Mouse (Mus musculus) CH12.LX (cell line): ENCODE measurements around the gene Vps37c.

Experiments
- CTCF ChIP-seq, 2 experiments: IDR thresholded peaks in 1 of 2; conservative IDR thresholded peaks in 1 of 2; 2 replicates each; pipeline ENCODE4 v1.5.1; 2011 to 2012; ENCODE audit warnings: low read depth in 2 of 2, low read length in 2 of 2, improper control_type of control experiment in 1 of 2, inconsistent platforms in 1 of 2, mild to moderate bottlenecking in 1 of 2, moderate library complexity in 1 of 2
- EP300 ChIP-seq: IDR thresholded peaks from 2 replicates; pipeline ENCODE4 v1.6.1; 2011; ENCODE audit warnings: low read length, improper control_type of control experiment
- MAFK ChIP-seq: IDR thresholded peaks from 2 replicates; pipeline ENCODE4 v1.6.1; 2011; ENCODE audit warnings: low read length, improper control_type of control experiment; ENCODE audit not compliant: insufficient replicate concordance
- MYC ChIP-seq: IDR thresholded peaks from 2 replicates; pipeline ENCODE4 v1.6.1; 2011; ENCODE audit warnings: low read depth, mild to moderate bottlenecking, improper control_type of control experiment, low read length
- NRF1 ChIP-seq: IDR thresholded peaks from 2 replicates; pipeline ENCODE4 v1.6.1; 2014; ENCODE audit warnings: low read depth, mild to moderate bottlenecking, inconsistent platforms, low read length, improper control_type of control experiment, moderate library complexity
- POLR2A ChIP-seq: IDR thresholded peaks from 2 replicates; pipeline ENCODE4 v1.6.1; 2011; ENCODE audit warnings: low read depth, mild to moderate bottlenecking, improper control_type of control experiment, low read length
- RCOR1 ChIP-seq: conservative IDR thresholded peaks from 2 replicates; pipeline ENCODE4 v1.6.1; 2012; ENCODE audit warnings: low read depth, mild to moderate bottlenecking, inconsistent platforms, low read length, improper control_type of control experiment
- TBP ChIP-seq: conservative IDR thresholded peaks from 2 replicates; pipeline ENCODE4 v1.6.1; 2011; ENCODE audit warnings: low read depth, low read length, improper control_type of control experiment
- USF2 ChIP-seq: conservative IDR thresholded peaks from 2 replicates; pipeline ENCODE4 v1.6.1; 2011; ENCODE audit warnings: low read depth, low read length, improper control_type of control experiment
- ZKSCAN1 ChIP-seq: IDR thresholded peaks from 2 replicates; pipeline ENCODE4 v1.6.1; 2012; ENCODE audit warnings: low read depth, inconsistent platforms, low read length, improper control_type of control experiment, borderline replicate concordance
- ZMIZ1 ChIP-seq: IDR thresholded peaks from 2 replicates; pipeline ENCODE4 v1.6.1; 2012; ENCODE audit warnings: low read depth, mild to moderate bottlenecking, inconsistent platforms, low read length, improper control_type of control experiment

- TF ChIP-seq POLR2A (no peak), TBP (no peak), ZKSCAN1 (no peak), CTCF (conservative IDR thresholded peaks at IDR 0.05 in 1 of 2, IDR thresholded peaks at IDR 0.05 in 1 of 2; ENCODE audit: low read depth in 2 of 2, low read length in 2 of 2) (no peak), NRF1 (no peak), EP300 (no peak), MAFK (no peak), ZMIZ1 (no peak), RCOR1 (no peak), USF2 (no peak), MYC (no peak)
Observed at GRCm38 (mm10) chr19:10703470-10703869, 14.9 kb downstream of the Vps37c start.
